Comparison of ENCODE assay signal across 8 mouse cellular contexts in genomic region chr8:119557132-119557531, GRCm38 (mm10). TPM values are rescaled to one million over a fixed set of nuclear protein-coding genes. Genes with fewer than 3 reads are reported as not detected.
DNase-seq lines count a peak whose midpoint lies in the region; ATAC-seq and TF ChIP-seq lines count a peak whose summit lies in the region.

No protein-coding gene starts in this region.

- H3K4me2 ChIP-seq in CH12.LX (ENCODE audit: insufficient read depth, low read depth, poor library complexity, severe bottlenecking), result peak overlapping the region; percentile 95
- peak overlapping the region; percentile 90 for H3K4me2 ChIP-seq in forebrain, embryonic 15.5 days (replicated peaks)
- H3K4me2 ChIP-seq in liver, postnatal 0 days (ENCODE audit: low read depth, low read length), result peak overlapping the region; percentile 92

- H3K27me3 ChIP-seq in heart, embryonic 10.5 days (ENCODE audit: insufficient read depth, poor library complexity, severe bottlenecking), result no peaks in the 10 kb centered on the region
- no peaks in the 10 kb centered on the region for H3K27me3 ChIP-seq in CH12.LX (replicated peaks)
- no peaks in the 10 kb centered on the region for H3K27me3 ChIP-seq in forebrain, embryonic 15.5 days
- H3K27me3 ChIP-seq in liver, postnatal 0 days (ENCODE audit: insufficient read depth, low read length), result no peaks in the 10 kb centered on the region

- peak overlapping the region; percentile 99 for H3K9ac ChIP-seq in CH12.LX (ENCODE audit: insufficient read depth, low read depth)
- peak overlapping the region; percentile 89; the same call in 1 of the 2 replicates for H3K9ac ChIP-seq in forebrain, embryonic 15.5 days (replicated peaks)
- peak overlapping the region; percentile 89 for H3K9ac ChIP-seq in liver, postnatal 0 days (replicated peaks)

- TF ChIP-seq CTCF in CH12.LX (conservative IDR thresholded peaks at IDR 0.05 in 1 of 2, IDR thresholded peaks at IDR 0.05 in 1 of 2; ENCODE audit: low read depth in 2 of 2, low read length in 2 of 2), result no peak
- no peak for TF ChIP-seq CTCF in liver, postnatal 0 days (IDR thresholded peaks at IDR 0.05; ENCODE audit: low read depth)

- dilution Hi-C loops in CH12.LX (cut with MboI; ENCODE audit: extremely low pct_ligation_motif_present, extremely low pct_unique_long_range_greater_than_20kb, low sequenced_read_pairs), result no loop called here

- ATAC-seq in forebrain, embryonic 15.5 days (replicated peaks), result no peak
- no peak for ATAC-seq in liver, postnatal 0 days
- ATAC-seq in erythroid progenitor cell, adult 5-6 weeks (replicated peaks; ENCODE audit: low FRiP score, poor library complexity, severe bottlenecking), result no peak
- no peak for ATAC-seq in activated CD4-positive, CD25-positive, alpha-beta regulatory T cell, adult 4 months

- H3K4me3 ChIP-seq in heart, embryonic 10.5 days, result peak overlapping the region; percentile 90
- H3K4me3 ChIP-seq in CH12.LX (replicated peaks in 1 of 3; ENCODE audit: low read depth in 2 of 3, low read length in 2 of 3, poor library complexity in 1 of 3), result peak overlapping the region; percentile 76 to 96 (median 91)
- peak overlapping the region; percentile 79 for H3K4me3 ChIP-seq in forebrain, embryonic 15.5 days
- peak overlapping the region; percentile 89 for H3K4me3 ChIP-seq in liver, postnatal 0 days (ENCODE audit: low read depth, low read length)

- H3K4me1 ChIP-seq in heart, embryonic 10.5 days, result peaks cover 39% of the 10 kb centered on the region
- peaks cover 3 to 50% of the 10 kb centered on the region in 2 experiments; a peak in 3 of 4 replicates for H3K4me1 ChIP-seq in CH12.LX (ENCODE audit: control insufficient read depth in 1 of 2, insufficient read depth in 2 of 2)
- peaks cover 34% of the 10 kb centered on the region for H3K4me1 ChIP-seq in forebrain, embryonic 15.5 days
- H3K4me1 ChIP-seq in liver, postnatal 0 days (ENCODE audit: insufficient read depth), result peaks cover 38% of the 10 kb centered on the region

- H3K9me3 ChIP-seq in heart, embryonic 10.5 days, result no peaks in the 10 kb centered on the region
- H3K9me3 ChIP-seq in CH12.LX (replicated peaks; ENCODE audit: low read length), result no peaks in the 10 kb centered on the region
- H3K9me3 ChIP-seq in forebrain, embryonic 15.5 days, result no peaks in the 10 kb centered on the region
- no peaks in the 10 kb centered on the region for H3K9me3 ChIP-seq in liver, postnatal 0 days (ENCODE audit: low read length)

- TF ChIP-seq RAD21 in CH12.LX (IDR thresholded peaks at IDR 0.05; ENCODE audit: low read depth, low read length), result no peak

- peaks cover 9% of the 10 kb centered on the region for H3K36me3 ChIP-seq in heart, embryonic 10.5 days
- H3K36me3 ChIP-seq in CH12.LX (replicated peaks in 1 of 2; ENCODE audit: control insufficient read depth in 1 of 2, insufficient read depth in 1 of 2, low read length in 1 of 2), result peaks cover 4 to 39% of the 10 kb centered on the region in 2 experiments
- peaks cover 5% of the 10 kb centered on the region for H3K36me3 ChIP-seq in forebrain, embryonic 15.5 days
- no peaks in the 10 kb centered on the region for H3K36me3 ChIP-seq in liver, postnatal 0 days (replicated peaks; ENCODE audit: insufficient read depth, low read length)

- TF ChIP-seq POLR2A in CH12.LX (IDR thresholded peaks at IDR 0.05; ENCODE audit: low read depth, low read length), result no peak

- in situ Hi-C loops in CH12.LX (cut with MboI; ENCODE audit: low pct_ligation_motif_present, low pct_unique_long_range_greater_than_20kb, low sequenced_read_pairs), result loop anchor here (5.0 kb wide), 1 partner anchor 45 kb away; no protein-coding TSS in a partner anchor

- WGBS in heart, embryonic 10.5 days, result 81% methylated on average over 9 of the region's 9 CpGs
- WGBS in forebrain, embryonic 15.5 days, result 77% methylated on average over 9 of the region's 9 CpGs
- 58% methylated on average over 9 of the region's 9 CpGs for WGBS in liver, postnatal 0 days (ENCODE audit: insufficient replicate concordance)

- H3K27ac ChIP-seq in heart, embryonic 10.5 days, result no peak overlapping the region
- no peak overlapping the region for H3K27ac ChIP-seq in CH12.LX (ENCODE audit: insufficient read depth, low read depth)
- no peak overlapping the region for H3K27ac ChIP-seq in forebrain, embryonic 15.5 days (replicated peaks)
- H3K27ac ChIP-seq in liver, postnatal 0 days (ENCODE audit: low read depth), result 0 out of 2 replicates have a peak overlapping the region, but pooled peaks have one; percentile 48

- no peak for DNase-seq in heart, embryonic 10.5 days (ENCODE audit: low spot score)
- no peak for DNase-seq in heart, adult 8-10 months (ENCODE audit: low spot score)
- DNase-seq in CH12.LX (ENCODE audit: extremely low read depth), result no peak
- DNase-seq in liver, postnatal 0 days, result no peak
- DNase-seq in urinary bladder, adult 2 months (ENCODE audit: low spot score), result no peak

- peaks cover 58% of the 10 kb centered on the region for H3K79me2 ChIP-seq in CH12.LX (replicated peaks; ENCODE audit: control insufficient read depth, extremely low read depth, insufficient read depth, poor library complexity, severe bottlenecking)

- TF ChIP-seq EP300 in CH12.LX (IDR thresholded peaks at IDR 0.05; ENCODE audit: low read length), result no peak
- no peak for TF ChIP-seq EP300 in liver, postnatal 0 days (IDR thresholded peaks at IDR 0.05; ENCODE audit: low read depth)

RNA-seq across cellular contexts. Expression of gene Mbtps1, which starts 1.4 kb away (rescaled TPM):
- 86.9 and 98.4 TPM in 2 replicates for polyA plus RNA-seq in heart, embryonic 10.5 days (2016; fragmentation: Nextera tagmentation; extraction: Ambion mirVana)
- 10 to 100 TPM; 31.1 to 34.9 (median 33.1) TPM for total RNA-seq in heart, adult 8-10 months (2022)
- total RNA-seq in CH12.LX (2012; rRNA removed), result 32.6 and 33.8 TPM in 2 replicates
- 27.8 and 40.7 TPM in 2 replicates for total RNA-seq in CH12.LX (2014; rRNA removed)
- polyA plus RNA-seq in CH12.LX (2012; ENCODE audit: insufficient read length, low read depth), result 38.3 and 41.1 TPM in 2 replicates
- 65.8 and 67.8 TPM in 2 replicates for polyA plus RNA-seq in forebrain, embryonic 15.5 days (2015; fragmentation: Nextera tagmentation; extraction: Ambion mirVana)
- polyA plus RNA-seq in liver, postnatal 0 days (2015; fragmentation: Nextera tagmentation; extraction: Ambion mirVana), result 17.3 and 20.1 TPM in 2 replicates
- polyA plus RNA-seq in urinary bladder, adult 2 months (2012; rRNA removed), result 90.6 and 92.1 TPM in 2 replicates
- total RNA-seq in erythroid progenitor cell, adult 5-6 weeks (2015; ENCODE audit: low replicate concordance), result 30.3 and 88.4 TPM in 2 replicates
- 35.7 and 42.7 TPM in 2 replicates for total RNA-seq in erythroid progenitor cell, adult 5-6 weeks (2017; ENCODE audit: low replicate concordance)
- polyA plus RNA-seq in activated CD4-positive, CD25-positive, alpha-beta regulatory T cell, adult 4 months (2017; shearing (Covaris generic)), result 10 to 100 TPM; 28.6 to 44.1 TPM

RNA-seq across cellular contexts. Expression of gene Hsdl1, which starts 17.9 kb away (rescaled TPM):
- 35.3 and 47.9 TPM in 2 replicates for polyA plus RNA-seq in heart, embryonic 10.5 days (2016; fragmentation: Nextera tagmentation; extraction: Ambion mirVana)
- 10 to 100 TPM; 18.4 to 22.3 (median 19.8) TPM for total RNA-seq in heart, adult 8-10 months (2022)
- 11.6 and 13.6 TPM in 2 replicates for total RNA-seq in CH12.LX (2012; rRNA removed)
- 8.2 and 8.6 TPM in 2 replicates for total RNA-seq in CH12.LX (2014; rRNA removed)
- 5.4 and 5.7 TPM in 2 replicates for polyA plus RNA-seq in CH12.LX (2012; ENCODE audit: insufficient read length, low read depth)
- 156 and 161 TPM in 2 replicates for polyA plus RNA-seq in forebrain, embryonic 15.5 days (2015; fragmentation: Nextera tagmentation; extraction: Ambion mirVana)
- polyA plus RNA-seq in liver, postnatal 0 days (2015; fragmentation: Nextera tagmentation; extraction: Ambion mirVana), result 11.7 and 12.5 TPM in 2 replicates
- polyA plus RNA-seq in urinary bladder, adult 2 months (2012; rRNA removed), result 16.4 and 23.2 TPM in 2 replicates
- total RNA-seq in erythroid progenitor cell, adult 5-6 weeks (2015; ENCODE audit: low replicate concordance), result 8.4 and 15.9 TPM in 2 replicates
- total RNA-seq in erythroid progenitor cell, adult 5-6 weeks (2017; ENCODE audit: low replicate concordance), result 24.1 and 26.2 TPM in 2 replicates
- polyA plus RNA-seq in activated CD4-positive, CD25-positive, alpha-beta regulatory T cell, adult 4 months (2017; shearing (Covaris generic)), result 10 to 100 TPM; 44.3 to 54.5 TPM

RNA-seq across cellular contexts. Expression of gene Dnaaf1, which starts 17.9 kb away (rescaled TPM):
- polyA plus RNA-seq in heart, embryonic 10.5 days (2016; fragmentation: Nextera tagmentation; extraction: Ambion mirVana), result 0.11 and 0.31 TPM in 2 replicates
- not detected for total RNA-seq in heart, adult 8-10 months (2022)
- 0.25 TPM in 2 replicates for total RNA-seq in CH12.LX (2012; rRNA removed)
- total RNA-seq in CH12.LX (2014; rRNA removed), result not detected in 2 replicates
- not detected in 2 replicates for polyA plus RNA-seq in CH12.LX (2012; ENCODE audit: insufficient read length, low read depth)
- 0.15 and 0.51 TPM in 2 replicates for polyA plus RNA-seq in forebrain, embryonic 15.5 days (2015; fragmentation: Nextera tagmentation; extraction: Ambion mirVana)
- 0.07 TPM in 1 of 2 replicates, not detected in the other for polyA plus RNA-seq in liver, postnatal 0 days (2015; fragmentation: Nextera tagmentation; extraction: Ambion mirVana)
- 0.07 TPM in 2 replicates for polyA plus RNA-seq in urinary bladder, adult 2 months (2012; rRNA removed)
- total RNA-seq in erythroid progenitor cell, adult 5-6 weeks (2015; ENCODE audit: low replicate concordance), result not detected in 2 replicates
- total RNA-seq in erythroid progenitor cell, adult 5-6 weeks (2017; ENCODE audit: low replicate concordance), result not detected in 2 replicates
- polyA plus RNA-seq in activated CD4-positive, CD25-positive, alpha-beta regulatory T cell, adult 4 months (2017; shearing (Covaris generic)), result not detected

RNA-seq across cellular contexts. Expression of gene Taf1c, which starts 47.9 kb away (rescaled TPM):
- polyA plus RNA-seq in heart, embryonic 10.5 days (2016; fragmentation: Nextera tagmentation; extraction: Ambion mirVana), result 9.9 and 11.2 TPM in 2 replicates
- total RNA-seq in heart, adult 8-10 months (2022), result 1 to 10 TPM; 3.4 to 4.4 (median 4.0) TPM
- total RNA-seq in CH12.LX (2012; rRNA removed) (12.1 and 14.6 TPM in 2 replicates), CH12.LX (2014; rRNA removed) (8.7 and 11.0 TPM in 2 replicates)
- polyA plus RNA-seq in CH12.LX (2012; ENCODE audit: insufficient read length, low read depth), result 14.9 and 15.5 TPM in 2 replicates
- 17.6 and 18.8 TPM in 2 replicates for polyA plus RNA-seq in forebrain, embryonic 15.5 days (2015; fragmentation: Nextera tagmentation; extraction: Ambion mirVana)
- 2.4 and 2.7 TPM in 2 replicates for polyA plus RNA-seq in liver, postnatal 0 days (2015; fragmentation: Nextera tagmentation; extraction: Ambion mirVana)
- polyA plus RNA-seq in urinary bladder, adult 2 months (2012; rRNA removed), result 11.1 and 14.5 TPM in 2 replicates
- total RNA-seq in erythroid progenitor cell, adult 5-6 weeks (2015; ENCODE audit: low replicate concordance), result 2.5 and 4.3 TPM in 2 replicates
- total RNA-seq in erythroid progenitor cell, adult 5-6 weeks (2017; ENCODE audit: low replicate concordance), result 2.4 and 3.0 TPM in 2 replicates
- polyA plus RNA-seq in activated CD4-positive, CD25-positive, alpha-beta regulatory T cell, adult 4 months (2017; shearing (Covaris generic)), result 10 to 100 TPM in 1 of 2 experiments, 1 to 10 TPM in 1; 9.8 to 13.4 TPM

RNA-seq across cellular contexts. Expression of gene Adad2, which starts 55.4 kb away (rescaled TPM):
- 0.14 TPM in 1 of 2 replicates, not detected in the other for polyA plus RNA-seq in heart, embryonic 10.5 days (2016; fragmentation: Nextera tagmentation; extraction: Ambion mirVana)
- not detected for total RNA-seq in heart, adult 8-10 months (2022)
- total RNA-seq in CH12.LX (2012; rRNA removed) (not detected in 2 replicates), CH12.LX (2014; rRNA removed) (not detected in 2 replicates)
- not detected in 2 replicates for polyA plus RNA-seq in CH12.LX (2012; ENCODE audit: insufficient read length, low read depth)
- not detected in 2 replicates for polyA plus RNA-seq in forebrain, embryonic 15.5 days (2015; fragmentation: Nextera tagmentation; extraction: Ambion mirVana)
- polyA plus RNA-seq in liver, postnatal 0 days (2015; fragmentation: Nextera tagmentation; extraction: Ambion mirVana), result not detected in 2 replicates
- polyA plus RNA-seq in urinary bladder, adult 2 months (2012; rRNA removed), result not detected in 2 replicates
- not detected in 2 replicates for total RNA-seq in erythroid progenitor cell, adult 5-6 weeks (2015; ENCODE audit: low replicate concordance)
- total RNA-seq in erythroid progenitor cell, adult 5-6 weeks (2017; ENCODE audit: low replicate concordance), result not detected in 2 replicates
- polyA plus RNA-seq in activated CD4-positive, CD25-positive, alpha-beta regulatory T cell, adult 4 months (2017; shearing (Covaris generic)), result not detected
